Mouse (Mus musculus): Measurements from ENCODE around the gene Tpsg1. TPM values are rescaled to one million over a fixed set of nuclear protein-coding genes. Genes with fewer than 3 reads are reported as not detected.

The Tpsg1 gene
- polyA plus RNA-seq (2016; fragmentation: Nextera tagmentation; extraction: Ambion mirVana) = 0.54 TPM in 1 of 2 replicates, not detected in the other

- Histone ChIP-seq H3K4me3 (no peak within 1 kb of the TSS), H3K4me1 (peaks cover 20% of the 10 kb centered on the region), H3K36me3 (peaks cover 4% of the 10 kb centered on the region; the same call in 1 of the 2 replicates), H3K27ac (no peak within 1 kb of the TSS), H3K9me3 (no peaks in the 10 kb centered on the region), H3K27me3 (ENCODE audit: insufficient read depth, poor library complexity, severe bottlenecking) (peaks cover 37% of the 10 kb centered on the region)
- 72% methylated on average over 3 of the region's 3 CpGs for WGBS
- no peak for DNase-seq (ENCODE audit: low spot score)
These were observed at the start of gene Tpsg1 for GRCm38 (mm10) chr17:25368973-25369372. TSS of gene Tpsg1 (plus strand) at chr17:25369273.

- DNase-seq (ENCODE audit: low spot score) = no peak
- no peak overlapping the region for H3K4me3 ChIP-seq
These were observed 48.3 kb upstream of the Tpsg1 start for GRCm38 (mm10) chr17:25320819-25321218.

GRCm38 (mm10) chr17:25322930-25323329 is 46.1 kb upstream of the Tpsg1 start:
- DNase-seq (ENCODE audit: low spot score) = no peak
- Histone ChIP-seq H3K36me3 (no peaks in the 10 kb centered on the region), H3K4me3 (no peak overlapping the region), H3K27ac (no peak overlapping the region), H3K27me3 (ENCODE audit: insufficient read depth, poor library complexity, severe bottlenecking) (peaks cover 37% of the 10 kb centered on the region), H3K9me3 (no peaks in the 10 kb centered on the region), H3K4me1 (no peaks in the 10 kb centered on the region; the same call in 1 of the 2 replicates)
- WGBS = 31% methylated on average over 2 of the region's 2 CpGs

More at GRCm38 (mm10) chr17:25320819-25321218, 48.3 kb upstream of the Tpsg1 start:
- Histone ChIP-seq H3K9me3 (no peaks in the 10 kb centered on the region), H3K27me3 (ENCODE audit: insufficient read depth, poor library complexity, severe bottlenecking) (peaks cover 37% of the 10 kb centered on the region), H3K27ac (no peak overlapping the region), H3K36me3 (no peaks in the 10 kb centered on the region), H3K4me1 (no peaks in the 10 kb centered on the region; the same call in 1 of the 2 replicates)
- WGBS = 87% methylated on average over 8 of the region's 8 CpGs

GRCm38 (mm10) chr17:25332321-25332720 is 36.8 kb upstream of the Tpsg1 start:
- Histone ChIP-seq H3K36me3 (no peaks in the 10 kb centered on the region), H3K27me3 (ENCODE audit: insufficient read depth, poor library complexity, severe bottlenecking) (peaks cover 46% of the 10 kb centered on the region), H3K4me3 (no peak overlapping the region), H3K4me1 (no peaks in the 10 kb centered on the region), H3K27ac (no peak overlapping the region), H3K9me3 (no peaks in the 10 kb centered on the region)
- DNase-seq (ENCODE audit: low spot score) = no peak
- WGBS = 59% methylated on average over 9 of the region's 9 CpGs

GRCm38 (mm10) chr17:25333943-25334342 is 35.1 kb upstream of the Tpsg1 start:
- Histone ChIP-seq H3K9me3 (no peaks in the 10 kb centered on the region), H3K27ac (no peak overlapping the region), H3K4me1 (no peaks in the 10 kb centered on the region), H3K27me3 (ENCODE audit: insufficient read depth, poor library complexity, severe bottlenecking) (peaks cover 43% of the 10 kb centered on the region), H3K36me3 (no peaks in the 10 kb centered on the region), H3K4me3 (no peak overlapping the region)
- 3% methylated on average over 8 of the region's 8 CpGs for WGBS
- peak; percentile 83 for DNase-seq (ENCODE audit: low spot score)

GRCm38 (mm10) chr17:25338218-25338617 is 30.9 kb upstream of the Tpsg1 start:
- Histone ChIP-seq H3K4me1 (peaks cover 8% of the 10 kb centered on the region), H3K36me3 (no peaks in the 10 kb centered on the region), H3K27ac (no peak overlapping the region), H3K4me3 (no peak overlapping the region), H3K27me3 (ENCODE audit: insufficient read depth, poor library complexity, severe bottlenecking) (peaks cover 17% of the 10 kb centered on the region), H3K9me3 (no peaks in the 10 kb centered on the region)
- 85% methylated on average over 4 of the region's 4 CpGs for WGBS
- DNase-seq (ENCODE audit: low spot score) = no peak

GRCm38 (mm10) chr17:25340003-25340402 is 29.1 kb upstream of the Tpsg1 start:
- Histone ChIP-seq H3K36me3 (no peaks in the 10 kb centered on the region), H3K27ac (no peak overlapping the region), H3K9me3 (no peaks in the 10 kb centered on the region), H3K27me3 (ENCODE audit: insufficient read depth, poor library complexity, severe bottlenecking) (peaks cover 12% of the 10 kb centered on the region; the same call in 1 of the 2 replicates), H3K4me3 (no peak overlapping the region), H3K4me1 (peaks cover 8% of the 10 kb centered on the region)
- no peak for DNase-seq (ENCODE audit: low spot score)
- WGBS = 86% methylated on average over 6 of the region's 6 CpGs

- no peaks in the 10 kb centered on the region for H3K36me3 ChIP-seq
- peaks cover 8% of the 10 kb centered on the region for H3K4me1 ChIP-seq
- no peaks in the 10 kb centered on the region for H3K9me3 ChIP-seq
- no peak for DNase-seq (ENCODE audit: low spot score)
- no peak overlapping the region for H3K4me3 ChIP-seq
- peaks cover 14% of the 10 kb centered on the region for H3K27me3 ChIP-seq (ENCODE audit: insufficient read depth, poor library complexity, severe bottlenecking)
- no peak overlapping the region for H3K27ac ChIP-seq
- WGBS = 45% methylated on average over 3 of the region's 3 CpGs
These were observed 27.6 kb upstream of the Tpsg1 start for GRCm38 (mm10) chr17:25341490-25341889.

- no peak within 1 kb of the TSS for H3K27ac ChIP-seq
- peaks cover 19% of the 10 kb centered on the region for H3K27me3 ChIP-seq (ENCODE audit: insufficient read depth, poor library complexity, severe bottlenecking)
- no peaks in the 10 kb centered on the region for H3K9me3 ChIP-seq
- H3K4me1 ChIP-seq = peaks cover 8% of the 10 kb centered on the region
- no peak for DNase-seq (ENCODE audit: low spot score)
- no peak within 1 kb of the TSS for H3K4me3 ChIP-seq
- H3K36me3 ChIP-seq = no peaks in the 10 kb centered on the region
- WGBS = 90% methylated on average over 4 of the region's 4 CpGs
These were observed 23.6 kb upstream of the Tpsg1 start, which contains the start of gene Tpsab1 for GRCm38 (mm10) chr17:25345462-25345861. TSS of gene Tpsab1 (minus strand) at chr17:25345562.

GRCm38 (mm10) chr17:25361291-25361690 is 7.8 kb upstream of the Tpsg1 start:
- Histone ChIP-seq H3K9me3 (no peaks in the 10 kb centered on the region), H3K36me3 (no peaks in the 10 kb centered on the region), H3K27ac (no peak overlapping the region), H3K27me3 (ENCODE audit: insufficient read depth, poor library complexity, severe bottlenecking) (peaks cover 23% of the 10 kb centered on the region), H3K4me3 (no peak overlapping the region), H3K4me1 (no peaks in the 10 kb centered on the region)
- WGBS = 67% methylated on average over 2 of the region's 2 CpGs
- no peak for DNase-seq (ENCODE audit: low spot score)

GRCm38 (mm10) chr17:25363726-25364125 is 5.3 kb upstream of the Tpsg1 start:
- 0% methylated on average over 1 of the region's 1 CpGs for WGBS
- DNase-seq (ENCODE audit: low spot score) = no peak
- Histone ChIP-seq H3K27me3 (ENCODE audit: insufficient read depth, poor library complexity, severe bottlenecking) (peaks cover 33% of the 10 kb centered on the region), H3K9me3 (no peaks in the 10 kb centered on the region), H3K36me3 (no peaks in the 10 kb centered on the region), H3K4me1 (peaks cover 7% of the 10 kb centered on the region; the same call in 1 of the 2 replicates), H3K4me3 (no peak overlapping the region), H3K27ac (no peak overlapping the region)

GRCm38 (mm10) chr17:25366005-25366404 is 3.1 kb upstream of the Tpsg1 start, which contains the start of gene Tpsb2:
TSS of gene Tpsb2 (plus strand) at chr17:25366305.
- H3K36me3 ChIP-seq = no peaks in the 10 kb centered on the region
- no peaks in the 10 kb centered on the region for H3K9me3 ChIP-seq
- DNase-seq (ENCODE audit: low spot score) = no peak
- H3K27me3 ChIP-seq (ENCODE audit: insufficient read depth, poor library complexity, severe bottlenecking) = peaks cover 36% of the 10 kb centered on the region
- no peak within 1 kb of the TSS for H3K27ac ChIP-seq
- 75% methylated on average over 2 of the region's 2 CpGs for WGBS
- H3K4me3 ChIP-seq = no peak within 1 kb of the TSS
- peaks cover 11% of the 10 kb centered on the region; the same call in 1 of the 2 replicates for H3K4me1 ChIP-seq

GRCm38 (mm10) chr17:25372491-25372890 is 3.4 kb downstream of the Tpsg1 start:
- WGBS = 70% methylated on average over 8 of the region's 8 CpGs
- H3K27ac ChIP-seq = no peak overlapping the region
- no peak for DNase-seq (ENCODE audit: low spot score)
- peaks cover 35% of the 10 kb centered on the region for H3K36me3 ChIP-seq
- no peaks in the 10 kb centered on the region for H3K9me3 ChIP-seq
- H3K4me1 ChIP-seq = peaks cover 18% of the 10 kb centered on the region
- peaks cover 7% of the 10 kb centered on the region; the same call in 1 of the 2 replicates for H3K27me3 ChIP-seq (ENCODE audit: insufficient read depth, poor library complexity, severe bottlenecking)
- H3K4me3 ChIP-seq = no peak overlapping the region

- Histone ChIP-seq H3K4me1 (peaks cover 17% of the 10 kb centered on the region), H3K9me3 (no peaks in the 10 kb centered on the region), H3K27ac (no peak overlapping the region), H3K4me3 (no peak overlapping the region), H3K27me3 (ENCODE audit: insufficient read depth, poor library complexity, severe bottlenecking) (peaks cover 7% of the 10 kb centered on the region; the same call in 1 of the 2 replicates), H3K36me3 (peaks cover 50% of the 10 kb centered on the region)
- 40% methylated on average over 9 of the region's 9 CpGs for WGBS
- DNase-seq (ENCODE audit: low spot score) = no peak
These were observed 4.9 kb downstream of the Tpsg1 start for GRCm38 (mm10) chr17:25374011-25374410.
